Mouse (Mus musculus): ENCODE measurements around the gene Lrp4. TPM values are rescaled to one million over a fixed set of nuclear protein-coding genes. Genes with fewer than 3 reads are reported as not detected.

Gene Lrp4
- 4.3 and 5.0 TPM in 2 replicates for polyA plus RNA-seq (2015; fragmentation: Nextera tagmentation; extraction: Ambion mirVana)

GRCm38 (mm10) chr2:91457259-91457655 is at the start of gene Lrp4:
Gene Lrp4, plus strand, starts transcription at chr2:91457511.
- H3K27me3 ChIP-seq = peaks cover 14% of the 10 kb centered on the region
- peak within 1 kb of the TSS; percentile 98 for H3K4me2 ChIP-seq
- WGBS = 0% methylated on average over 25 of the region's 36 CpGs
- no peaks in the 10 kb centered on the region for H3K9me3 ChIP-seq
- peak within 1 kb of the TSS; percentile 67 for H3K4me3 ChIP-seq
- H3K36me3 ChIP-seq = no peaks in the 10 kb centered on the region
- H3K4me1 ChIP-seq (replicated peaks) = peaks cover 41% of the 10 kb centered on the region
- ATAC-seq (ENCODE audit: low FRiP score) = peak; percentile 59
- peak within 1 kb of the TSS; percentile 80 for H3K9ac ChIP-seq
- peak within 1 kb of the TSS; percentile 77 for H3K27ac ChIP-seq

DNA sequence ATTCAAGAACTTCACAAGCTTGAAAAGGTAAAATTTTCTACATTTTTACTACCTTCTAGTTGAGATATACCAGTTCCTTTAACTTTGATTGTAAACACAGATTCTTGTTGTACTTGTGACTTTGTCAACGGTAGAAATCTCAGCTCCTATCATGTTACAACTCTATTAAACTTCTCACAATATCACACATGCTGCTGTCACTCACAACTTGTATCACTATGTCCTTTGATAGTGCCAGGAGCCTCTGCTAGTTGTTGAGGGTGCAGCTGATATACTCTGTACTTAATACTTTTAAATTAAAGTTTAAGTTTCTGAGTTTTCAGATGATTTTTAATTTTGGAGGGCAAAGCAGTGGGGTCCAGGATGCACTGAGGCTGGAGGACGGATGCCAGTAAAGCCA is 49.3 kb upstream of the Lrp4 start:
- no peak overlapping the region for H3K4me2 ChIP-seq
- WGBS = 88% methylated on average over 2 of the region's 2 CpGs
- H3K9me3 ChIP-seq = no peaks in the 10 kb centered on the region
- no peak overlapping the region for H3K27ac ChIP-seq
- no peaks in the 10 kb centered on the region for H3K27me3 ChIP-seq
- 0 out of 2 replicates have a peak, but pooled peaks cover 4% of the 10 kb centered on the region for H3K4me1 ChIP-seq (replicated peaks)
- H3K4me3 ChIP-seq = no peak overlapping the region
- no peaks in the 10 kb centered on the region for H3K36me3 ChIP-seq
- H3K9ac ChIP-seq = no peak overlapping the region
- ATAC-seq (ENCODE audit: low FRiP score) = no peak

DNA sequence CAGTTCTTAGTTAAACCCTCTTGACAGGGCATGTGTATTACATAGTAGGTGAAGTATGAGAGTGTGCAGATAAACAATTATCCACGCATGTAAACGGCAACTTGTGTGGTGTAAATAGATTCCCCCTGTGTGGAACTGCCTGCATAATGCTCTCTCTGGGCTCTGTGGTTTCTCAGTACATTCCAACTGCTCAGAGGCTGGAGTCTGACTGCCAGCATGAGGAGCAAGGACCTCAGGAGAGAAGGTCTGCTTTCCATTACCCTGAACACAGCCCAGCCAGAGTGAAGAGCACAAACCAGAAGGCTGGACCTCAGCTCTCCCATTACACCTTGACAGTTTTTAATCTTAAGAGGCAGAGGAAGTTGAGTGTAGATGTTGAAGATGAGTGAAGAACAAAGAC is 45.8 kb upstream of the Lrp4 start:
- no peak for ATAC-seq (ENCODE audit: low FRiP score)
- Histone ChIP-seq H3K4me2 (no peak overlapping the region), H3K4me3 (no peak overlapping the region), H3K36me3 (no peaks in the 10 kb centered on the region), H3K9me3 (no peaks in the 10 kb centered on the region), H3K9ac (no peak overlapping the region), H3K27me3 (no peaks in the 10 kb centered on the region), H3K27ac (no peak overlapping the region), H3K4me1 (replicated peaks) (0 out of 2 replicates have a peak, but pooled peaks cover 4% of the 10 kb centered on the region)
- 66% methylated on average over 2 of the region's 2 CpGs for WGBS

GRCm38 (mm10) chr2:91412361-91412760 is 45.0 kb upstream of the Lrp4 start:
- Histone ChIP-seq H3K4me1 (replicated peaks) (0 out of 2 replicates have a peak, but pooled peaks cover 4% of the 10 kb centered on the region), H3K27ac (no peak overlapping the region), H3K4me3 (no peak overlapping the region), H3K9me3 (no peaks in the 10 kb centered on the region), H3K9ac (no peak overlapping the region), H3K27me3 (no peaks in the 10 kb centered on the region), H3K4me2 (no peak overlapping the region), H3K36me3 (no peaks in the 10 kb centered on the region)
- 62% methylated on average over 5 of the region's 5 CpGs for WGBS
- no peak for ATAC-seq (ENCODE audit: low FRiP score)

DNA sequence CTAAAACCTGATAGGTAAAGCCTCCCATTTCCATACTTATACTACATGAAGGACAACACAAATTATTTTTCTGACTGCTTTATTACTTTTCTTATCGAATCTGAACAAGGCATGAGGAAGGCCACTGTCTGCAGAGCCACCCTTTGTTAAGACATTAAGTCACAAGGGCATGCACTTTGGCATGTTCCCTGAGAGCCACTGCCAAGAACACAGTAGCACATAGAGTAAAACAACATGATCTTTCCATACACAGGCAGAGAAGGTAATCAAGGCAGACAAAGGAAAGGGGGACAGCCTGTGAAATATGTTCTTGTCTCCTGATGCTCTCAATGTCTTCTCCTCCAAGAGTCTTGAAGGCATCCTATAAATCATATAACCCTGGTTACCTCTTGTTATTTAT is 43.5 kb upstream of the Lrp4 start:
- H3K36me3 ChIP-seq = no peaks in the 10 kb centered on the region
- 78% methylated on average over 1 of the region's 1 CpGs for WGBS
- H3K27ac ChIP-seq = no peak overlapping the region
- no peak overlapping the region for H3K4me3 ChIP-seq
- no peaks in the 10 kb centered on the region for H3K27me3 ChIP-seq
- H3K9me3 ChIP-seq = no peaks in the 10 kb centered on the region
- no peak overlapping the region for H3K9ac ChIP-seq
- ATAC-seq (ENCODE audit: low FRiP score) = no peak
- 0 out of 2 replicates have a peak, but pooled peaks cover 4% of the 10 kb centered on the region for H3K4me1 ChIP-seq (replicated peaks)
- no peak overlapping the region for H3K4me2 ChIP-seq

- no peaks in the 10 kb centered on the region for H3K27me3 ChIP-seq
- no peak overlapping the region for H3K9ac ChIP-seq
- 75% methylated on average over 5 of the region's 5 CpGs for WGBS
- H3K36me3 ChIP-seq = peaks cover 28% of the 10 kb centered on the region
- no peak overlapping the region for H3K4me2 ChIP-seq
- no peaks in the 10 kb centered on the region for H3K4me1 ChIP-seq (replicated peaks)
- H3K9me3 ChIP-seq = no peaks in the 10 kb centered on the region; the same call in 1 of the 2 replicates
- no peak for ATAC-seq (ENCODE audit: low FRiP score)
- no peak overlapping the region for H3K4me3 ChIP-seq
- no peak overlapping the region for H3K27ac ChIP-seq
These were observed 35.7 kb upstream of the Lrp4 start for GRCm38 (mm10) chr2:91421641-91422040.

DNA sequence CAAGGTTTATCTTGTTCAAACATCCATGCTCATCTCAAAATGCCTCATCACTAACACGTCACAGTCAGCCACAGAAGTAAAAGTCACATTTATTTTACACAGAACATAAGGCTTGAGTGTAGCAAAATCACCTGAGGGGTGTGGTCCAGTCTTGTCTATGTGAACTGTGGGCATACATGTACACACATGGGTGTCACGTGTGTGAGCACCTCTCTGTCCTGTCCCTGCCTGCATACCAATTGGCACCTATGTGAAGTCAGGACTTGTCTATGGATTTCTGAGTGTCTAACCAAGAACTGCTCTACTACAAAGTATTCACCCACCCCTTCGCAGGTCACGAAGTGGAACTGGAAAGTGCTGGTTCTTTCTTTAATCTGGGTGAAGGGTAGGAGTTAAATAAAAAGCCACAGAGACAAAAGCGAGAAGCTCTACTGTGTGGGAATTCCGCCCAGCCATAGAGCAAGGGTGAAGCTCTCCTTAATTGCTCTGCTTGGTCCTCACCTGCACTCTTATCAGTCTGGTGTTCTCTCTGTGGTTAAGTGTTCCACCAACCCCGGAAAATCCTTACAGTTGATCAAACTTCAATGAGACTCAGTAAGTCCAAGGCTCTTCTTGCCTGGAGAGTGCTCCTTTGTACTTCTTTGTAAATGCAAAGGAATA is 33.1 kb upstream of the Lrp4 start:
- no peaks in the 10 kb centered on the region; the same call in 1 of the 2 replicates for H3K9me3 ChIP-seq
- ATAC-seq (ENCODE audit: low FRiP score) = no peak
- WGBS = 88% methylated on average over 7 of the region's 7 CpGs
- no peak overlapping the region for H3K4me2 ChIP-seq
- no peak overlapping the region for H3K4me3 ChIP-seq
- H3K27me3 ChIP-seq = no peaks in the 10 kb centered on the region
- peaks cover 28% of the 10 kb centered on the region for H3K36me3 ChIP-seq
- H3K27ac ChIP-seq = no peak overlapping the region
- H3K4me1 ChIP-seq (replicated peaks) = peaks cover 3% of the 10 kb centered on the region
- no peak overlapping the region for H3K9ac ChIP-seq

- Histone ChIP-seq H3K36me3 (peaks cover 10% of the 10 kb centered on the region), H3K4me1 (replicated peaks) (peaks cover 22% of the 10 kb centered on the region), H3K9me3 (no peaks in the 10 kb centered on the region; the same call in 1 of the 2 replicates), H3K9ac (no peak overlapping the region), H3K27ac (no peak overlapping the region), H3K27me3 (no peaks in the 10 kb centered on the region), H3K4me3 (no peak overlapping the region), H3K4me2 (no peak overlapping the region)
- 89% methylated on average over 1 of the region's 1 CpGs for WGBS
- no peak for ATAC-seq (ENCODE audit: low FRiP score)
These were observed 31.0 kb upstream of the Lrp4 start for GRCm38 (mm10) chr2:91426321-91426720.

- Histone ChIP-seq H3K4me3 (no peak overlapping the region), H3K9ac (no peak overlapping the region), H3K4me2 (no peak overlapping the region), H3K9me3 (no peaks in the 10 kb centered on the region), H3K36me3 (0 out of 2 replicates have a peak, but pooled peaks cover 1% of the 10 kb centered on the region), H3K27ac (peak overlapping the region; percentile 78), H3K27me3 (no peaks in the 10 kb centered on the region), H3K4me1 (replicated peaks) (peaks cover 24% of the 10 kb centered on the region)
- ATAC-seq (ENCODE audit: low FRiP score) = no peak
- 88% methylated on average over 3 of the region's 3 CpGs for WGBS
These were observed 28.2 kb upstream of the Lrp4 start for GRCm38 (mm10) chr2:91429146-91429545.

- H3K9me3 ChIP-seq = no peaks in the 10 kb centered on the region
- no peaks in the 10 kb centered on the region for H3K27me3 ChIP-seq
- peak; percentile 74 for ATAC-seq (ENCODE audit: low FRiP score)
- H3K4me1 ChIP-seq (replicated peaks) = peaks cover 24% of the 10 kb centered on the region
- peak overlapping the region; percentile 78 for H3K27ac ChIP-seq
- 11% methylated on average over 9 of the region's 9 CpGs for WGBS
- H3K36me3 ChIP-seq = no peaks in the 10 kb centered on the region
- no peak overlapping the region for H3K9ac ChIP-seq
- no peak overlapping the region for H3K4me3 ChIP-seq
- peak overlapping the region; percentile 32 for H3K4me2 ChIP-seq
These were observed 27.3 kb upstream of the Lrp4 start for GRCm38 (mm10) chr2:91429915-91430599.

GRCm38 (mm10) chr2:91430600-91430919 is 26.8 kb upstream of the Lrp4 start:
- Histone ChIP-seq H3K27ac (peak overlapping the region; percentile 78), H3K9ac (no peak overlapping the region), H3K4me1 (replicated peaks) (peaks cover 24% of the 10 kb centered on the region), H3K36me3 (no peaks in the 10 kb centered on the region), H3K4me3 (no peak overlapping the region), H3K4me2 (peak overlapping the region; percentile 32), H3K9me3 (no peaks in the 10 kb centered on the region), H3K27me3 (no peaks in the 10 kb centered on the region)
- WGBS = 10% methylated on average over 6 of the region's 6 CpGs
- peak; percentile 78; the same call in 1 of the 2 replicates for ATAC-seq (ENCODE audit: low FRiP score)

- no peaks in the 10 kb centered on the region; the same call in 1 of the 2 replicates for H3K4me1 ChIP-seq (replicated peaks)
- ATAC-seq (ENCODE audit: low FRiP score) = no peak
- no peaks in the 10 kb centered on the region; the same call in 1 of the 2 replicates for H3K36me3 ChIP-seq
- no peak overlapping the region for H3K9ac ChIP-seq
- no peak overlapping the region for H3K27ac ChIP-seq
- no peak overlapping the region for H3K4me2 ChIP-seq
- no peaks in the 10 kb centered on the region for H3K27me3 ChIP-seq
- 81% methylated on average over 8 of the region's 8 CpGs for WGBS
- no peaks in the 10 kb centered on the region for H3K9me3 ChIP-seq
- H3K4me3 ChIP-seq = no peak overlapping the region
These were observed 20.6 kb upstream of the Lrp4 start for GRCm38 (mm10) chr2:91436713-91437112.
